Mouse (Mus musculus) heart, embryonic 11.5 days (tissue): ENCODE measurements around the gene Ndufs7. TPM values are rescaled to one million over a fixed set of nuclear protein-coding genes. Genes with fewer than 3 reads are reported as not detected.

Experiments used
- ATAC-seq: fragments of 200-750 bp; cut with Nextera tagmentation; replicated peaks from 2 replicates; pipeline ENCODE4 v1.8.0; 2017; ENCODE audit warnings: moderate library complexity; ENCODE audit not compliant: insufficient number of reproducible peaks, low FRiP score, low TSS enrichment
- H3K27ac ChIP-seq: fragments of 300-500 bp; sonication (generic); 2 replicates; pipeline ENCODE4 v1.5.1; 2014; ENCODE audit warnings: mild to moderate bottlenecking, low read depth, low read length
- H3K27me3 ChIP-seq: fragments of 300-500 bp; sonication (generic); 2 replicates; pipeline ENCODE4 v1.6.1; 2014; ENCODE audit warnings: mild to moderate bottlenecking, low read length, mixed read lengths; ENCODE audit not compliant: control insufficient read depth, insufficient read depth
- H3K36me3 ChIP-seq: fragments of 300-500 bp; sonication (generic); 2 replicates; pipeline ENCODE4 v1.6.1; 2014; ENCODE audit warnings: mild to moderate bottlenecking, low read length, moderate library complexity, mixed read lengths; ENCODE audit not compliant: control insufficient read depth, insufficient read depth
- H3K4me1 ChIP-seq: fragments of 300-500 bp; sonication (generic); 2 replicates; pipeline ENCODE4 v1.6.1; 2014; ENCODE audit warnings: low read length; ENCODE audit not compliant: control insufficient read depth, insufficient read depth
- H3K4me2 ChIP-seq: fragments of 300-500 bp; sonication (generic); 2 replicates; pipeline ENCODE4 v1.6.1; 2014; ENCODE audit warnings: mild to moderate bottlenecking, moderate library complexity
- H3K4me3 ChIP-seq: fragments of 300-500 bp; sonication (generic); 2 replicates; pipeline ENCODE4 v1.5.1; 2014; ENCODE audit warnings: low read depth, low read length
- H3K9ac ChIP-seq: fragments of 300-500 bp; sonication (generic); 2 replicates; pipeline ENCODE4 v1.6.1; 2014; ENCODE audit warnings: mild to moderate bottlenecking, low read depth, low read length, moderate library complexity
- H3K9me3 ChIP-seq: fragments of 300-500 bp; sonication (generic); replicated peaks from 2 replicates; pipeline ENCODE4 v1.6.1; 2016; ENCODE audit warnings: low read length; ENCODE audit not compliant: control insufficient read depth
- whole genome bisulfite sequencing: fragments of 180-500 bp; shearing (Covaris S2); extraction: QIAGEN DNeasy Blood & Tissue Kit; methylation state at CpG from one replicate; pipeline ENCODE4 v1.1.7; 2014; ENCODE audit not compliant: insufficient replicate concordance; 5-methylcytosine and 5-hydroxymethylcytosine counted together
- polyA plus RNA-seq: library from polyadenylated mRNA; unstranded; fragments of >200 nt; fragmentation: Nextera tagmentation; extraction: Ambion mirVana; gene quantifications from 2 replicates; pipeline ENCODE4 v1.2.1, GENCODE M21; 2014

The Ndufs7 gene
- polyA plus RNA-seq, 1 experiment from 2014 or later, result 499 TPM

DNA sequence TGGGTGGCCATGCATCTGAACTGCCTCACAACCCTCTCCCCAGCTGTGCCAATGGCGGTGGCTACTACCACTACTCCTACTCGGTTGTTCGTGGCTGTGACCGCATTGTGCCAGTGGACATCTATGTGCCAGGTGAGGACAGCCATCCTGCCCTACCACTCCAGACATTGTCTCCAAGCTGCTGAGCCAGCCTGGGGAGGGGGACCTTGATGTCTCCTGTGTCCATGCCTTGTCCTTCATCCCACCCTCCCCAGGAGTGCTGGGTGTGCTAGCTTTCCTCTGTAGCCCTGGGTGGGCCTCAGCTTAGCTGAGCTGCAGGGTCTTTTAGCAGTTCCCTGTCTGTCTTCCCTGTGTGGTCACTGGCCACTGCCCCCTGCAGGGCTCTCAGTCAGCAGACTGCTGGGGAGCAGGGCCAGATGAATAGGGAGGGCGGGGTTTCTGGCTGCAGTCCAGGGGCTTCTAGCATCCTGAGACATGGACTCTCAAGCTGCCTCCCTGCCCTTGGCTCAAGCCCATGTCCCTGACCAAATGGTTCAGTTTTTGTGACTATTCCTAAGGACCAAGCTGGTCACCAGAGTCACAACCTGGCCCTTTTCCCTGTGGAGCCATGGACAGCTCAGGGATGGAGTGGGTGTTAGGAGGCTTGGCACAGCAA, 7.1 kb downstream of the Ndufs7 start:
- H3K4me3 ChIP-seq, result no peak overlapping the region
- WGBS, result 82% methylated on average over 5 of the region's 5 CpGs
- no peaks in the 10 kb centered on the region for H3K9me3 ChIP-seq
- peaks cover 22% of the 10 kb centered on the region for H3K4me1 ChIP-seq
- no peak overlapping the region for H3K27ac ChIP-seq
- H3K4me2 ChIP-seq, result no peak overlapping the region
- H3K27me3 ChIP-seq, result no peaks in the 10 kb centered on the region
- 0 out of 2 replicates have a peak overlapping the region, but pooled peaks have one; percentile 1 for H3K9ac ChIP-seq
- H3K36me3 ChIP-seq, result peaks cover 43% of the 10 kb centered on the region
- ATAC-seq, result no peak

DNA sequence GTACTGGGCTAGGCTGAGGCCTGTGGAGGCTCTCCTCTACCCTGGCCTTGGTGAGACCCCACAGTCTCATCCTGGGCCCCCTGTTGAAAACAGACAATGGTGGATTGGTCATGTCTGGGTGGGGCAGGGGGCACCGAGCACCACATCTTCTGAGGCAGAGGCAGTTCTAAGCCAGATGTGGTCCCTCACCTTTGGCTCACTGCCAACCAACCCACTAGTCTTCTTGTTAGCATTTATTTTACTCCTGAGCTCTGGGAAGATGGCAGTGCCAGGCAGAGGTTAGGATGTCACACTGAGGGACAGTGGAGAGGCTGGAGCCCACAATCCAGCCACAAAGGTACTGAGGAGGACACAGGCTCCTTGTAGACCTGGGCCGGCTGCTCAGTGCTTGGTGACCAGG, 9.0 kb downstream of the Ndufs7 start:
- H3K9ac ChIP-seq, result 0 out of 2 replicates have a peak overlapping the region, but pooled peaks have one; percentile 28
- H3K4me3 ChIP-seq, result no peak overlapping the region
- H3K4me2 ChIP-seq, result no peak overlapping the region
- WGBS, result 74% methylated on average over 2 of the region's 2 CpGs
- H3K4me1 ChIP-seq, result peaks cover 26% of the 10 kb centered on the region
- H3K27ac ChIP-seq, result no peak overlapping the region
- no peaks in the 10 kb centered on the region for H3K27me3 ChIP-seq
- ATAC-seq, result no peak
- peaks cover 43% of the 10 kb centered on the region for H3K36me3 ChIP-seq
- H3K9me3 ChIP-seq, result no peaks in the 10 kb centered on the region

DNA sequence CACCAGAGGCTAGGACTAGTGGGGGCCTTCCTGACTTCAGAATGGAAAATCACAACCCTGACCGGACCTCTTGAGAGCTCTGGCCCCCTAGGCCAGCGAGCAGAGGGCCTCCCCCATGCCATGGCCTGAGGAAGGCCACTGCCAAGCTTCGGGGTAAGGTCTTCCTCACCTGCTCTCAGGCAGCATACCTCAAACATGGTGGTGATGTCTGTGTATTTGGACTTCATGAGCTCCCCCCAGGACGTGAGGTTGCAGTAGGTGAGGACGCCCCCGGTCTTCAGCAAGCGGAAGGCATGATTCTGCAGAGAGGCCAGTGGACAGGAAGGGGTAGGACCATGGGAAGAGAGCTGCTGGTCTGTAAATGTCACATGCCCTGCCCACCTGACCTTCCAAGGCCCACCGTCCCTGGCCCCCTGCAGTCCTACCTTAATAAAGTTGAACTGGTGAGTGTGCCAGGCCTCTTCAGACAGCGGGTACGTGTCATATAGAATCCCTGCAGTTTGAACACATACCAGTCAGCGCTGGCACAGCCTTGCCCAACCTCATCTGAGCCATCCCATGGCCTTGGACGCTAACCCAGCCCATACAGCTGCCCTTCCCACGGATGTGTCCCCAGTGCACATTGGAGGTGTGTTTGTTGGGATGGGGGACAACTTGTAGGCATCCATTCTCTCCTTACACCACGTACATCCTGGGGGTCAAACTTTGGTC, 10.0 kb downstream of the Ndufs7 start:
- Histone ChIP-seq H3K36me3 (peaks cover 38% of the 10 kb centered on the region), H3K4me3 (no peak overlapping the region)

DNA sequence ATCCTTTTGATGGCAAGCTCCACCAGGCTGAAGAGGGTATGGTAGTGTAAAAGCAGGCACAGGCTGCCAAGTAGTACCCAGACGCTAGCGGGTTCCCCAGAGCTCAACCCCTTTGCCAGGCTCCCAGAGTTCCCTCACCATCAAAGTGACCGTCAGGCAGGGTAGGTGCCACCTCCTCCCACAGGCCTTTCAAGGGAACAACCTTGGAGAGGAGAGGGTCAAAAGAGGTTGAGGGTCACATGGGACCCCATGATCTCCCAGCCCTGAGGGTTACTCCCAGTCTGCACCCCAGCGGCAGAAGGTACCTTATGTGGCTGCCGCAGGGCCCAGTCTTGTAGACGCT, 10.5 kb downstream of the Ndufs7 start:
- Histone ChIP-seq H3K4me3 (peak overlapping the region; percentile 58), H3K27me3 (no peaks in the 10 kb centered on the region), H3K9ac (peak overlapping the region; percentile 79; the same call in 1 of the 2 replicates), H3K27ac (peak overlapping the region; percentile 98; the same call in 1 of the 2 replicates), H3K36me3 (peaks cover 34% of the 10 kb centered on the region), H3K9me3 (no peaks in the 10 kb centered on the region), H3K4me1 (peaks cover 26% of the 10 kb centered on the region), H3K4me2 (peak overlapping the region; percentile 95)
- no peak for ATAC-seq
- WGBS, result 72% methylated on average over 6 of the region's 6 CpGs

More for the DNA sequence above, 10.0 kb downstream of the Ndufs7 start:
- no peak for ATAC-seq
- peak overlapping the region; percentile 95 for H3K4me2 ChIP-seq
- 83% methylated on average over 14 of the region's 14 CpGs for WGBS
- H3K4me1 ChIP-seq, result peaks cover 26% of the 10 kb centered on the region
- no peaks in the 10 kb centered on the region for H3K9me3 ChIP-seq
- H3K27ac ChIP-seq, result peak overlapping the region; percentile 98; the same call in 1 of the 2 replicates
- H3K27me3 ChIP-seq, result no peaks in the 10 kb centered on the region
- 0 out of 2 replicates have a peak overlapping the region, but pooled peaks have one; percentile 79 for H3K9ac ChIP-seq

DNA sequence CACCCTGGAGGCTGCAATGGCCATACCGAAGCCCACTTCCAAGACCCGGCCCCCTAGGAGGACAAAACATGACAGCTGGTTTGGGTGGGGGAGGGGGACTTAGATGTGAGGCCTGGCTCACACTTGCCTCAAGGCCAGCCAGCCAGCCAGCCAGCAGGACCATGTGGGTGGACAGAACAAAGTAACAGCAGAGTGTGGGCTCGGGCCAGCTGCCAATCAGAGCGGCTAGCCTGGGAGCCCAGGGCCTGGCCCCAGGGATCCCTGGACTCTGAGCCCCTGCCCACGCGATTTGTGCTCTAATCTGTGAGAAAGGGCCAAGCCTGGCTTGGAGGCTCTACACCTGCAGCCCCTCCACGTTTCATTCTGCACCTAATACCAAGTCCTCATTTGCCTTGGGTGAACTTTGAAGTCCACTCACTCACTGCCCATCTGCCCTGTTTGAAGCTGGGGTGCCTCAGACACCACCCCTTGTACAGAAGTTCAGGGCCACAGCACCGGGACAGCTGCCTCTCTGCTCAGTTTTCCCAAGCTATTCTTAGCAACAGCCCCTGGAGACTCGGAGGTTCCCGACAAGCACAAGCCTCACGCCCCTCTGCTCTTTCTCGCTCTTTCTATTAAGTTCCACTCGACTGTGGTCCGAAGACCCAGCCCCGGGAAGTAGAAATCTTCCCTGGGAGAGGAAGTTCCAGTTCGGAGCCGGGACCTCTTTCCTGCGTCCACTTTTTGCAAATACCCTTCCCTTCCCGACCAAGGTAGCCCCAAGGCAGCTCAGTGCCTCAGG, 11.1 kb downstream of the Ndufs7 start:
- Histone ChIP-seq H3K4me2 (peak overlapping the region; percentile 95), H3K4me1 (peaks cover 26% of the 10 kb centered on the region), H3K9ac (peak overlapping the region; percentile 79), H3K27ac (peak overlapping the region; percentile 98), H3K9me3 (no peaks in the 10 kb centered on the region), H3K4me3 (peak overlapping the region; percentile 58), H3K36me3 (peaks cover 28% of the 10 kb centered on the region), H3K27me3 (no peaks in the 10 kb centered on the region)
- no peak for ATAC-seq
- WGBS, result 4% methylated on average over 19 of the region's 19 CpGs

DNA sequence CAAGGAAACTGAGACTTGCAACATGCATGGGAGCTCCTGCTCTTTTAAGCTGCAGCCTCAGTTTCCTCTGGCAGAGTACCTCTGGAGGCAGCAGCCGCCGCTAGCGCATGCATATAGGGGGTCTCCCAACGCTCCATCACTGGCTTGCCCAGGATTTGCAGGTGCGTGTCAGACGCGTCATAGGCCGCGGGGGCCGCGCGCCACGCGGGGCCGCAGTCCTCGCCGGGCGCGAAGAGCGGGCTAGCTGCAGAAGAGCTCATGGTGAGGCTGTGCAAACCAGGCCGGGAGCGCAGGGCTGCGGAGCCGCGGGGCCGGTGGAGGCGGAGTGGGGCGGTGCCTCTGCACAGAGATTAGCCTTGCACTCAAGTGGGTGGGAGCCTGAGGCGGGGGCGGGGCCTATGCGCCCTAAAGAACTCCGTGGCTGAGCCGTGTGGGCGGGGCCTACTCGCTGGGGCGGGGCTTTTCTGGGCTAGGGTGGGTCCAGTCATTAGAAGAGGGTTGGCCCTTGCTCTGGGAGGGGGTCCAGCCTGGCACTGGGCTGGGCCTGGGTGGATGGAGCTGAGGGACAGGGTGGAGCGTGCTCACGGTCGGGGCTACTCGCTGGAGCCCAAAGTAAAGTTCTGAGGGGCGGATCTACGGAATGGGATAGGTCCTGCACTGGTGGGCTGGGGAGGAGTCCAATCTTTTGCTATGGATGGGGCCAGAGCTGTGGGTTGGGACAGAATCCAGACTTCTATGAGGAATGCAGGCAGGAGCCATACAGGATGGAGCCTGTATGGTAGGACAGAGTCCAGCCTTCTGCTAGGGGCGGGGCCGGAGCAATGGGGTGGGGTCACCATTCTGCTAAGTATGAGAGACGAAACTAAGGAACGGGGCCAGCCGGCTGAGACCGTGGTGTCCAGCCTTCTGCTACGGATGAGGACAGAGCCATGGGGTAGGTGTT, 12.0 kb downstream of the Ndufs7 start, which contains the start of the genes Gamt and Dazap1:
Gene Gamt (minus strand): TSS at position 371 of the 943 bp plus-strand sequence.
Gene Dazap1 (plus strand): TSS at position 845 of the 943 bp plus-strand sequence.
- Histone ChIP-seq H3K4me3 (peak within 1 kb of the TSS; percentile 58), H3K27me3 (no peaks in the 10 kb centered on the region), H3K4me1 (peaks cover 29% of the 10 kb centered on the region), H3K27ac (peak within 1 kb of the TSS; percentile 98), H3K9ac (peak within 1 kb of the TSS; percentile 79), H3K36me3 (peaks cover 19% of the 10 kb centered on the region), H3K4me2 (peak within 1 kb of the TSS; percentile 95), H3K9me3 (no peaks in the 10 kb centered on the region)
- ATAC-seq, result peak; percentile 84
- WGBS, result under 1% methylated on average over 48 of the region's 49 CpGs

DNA sequence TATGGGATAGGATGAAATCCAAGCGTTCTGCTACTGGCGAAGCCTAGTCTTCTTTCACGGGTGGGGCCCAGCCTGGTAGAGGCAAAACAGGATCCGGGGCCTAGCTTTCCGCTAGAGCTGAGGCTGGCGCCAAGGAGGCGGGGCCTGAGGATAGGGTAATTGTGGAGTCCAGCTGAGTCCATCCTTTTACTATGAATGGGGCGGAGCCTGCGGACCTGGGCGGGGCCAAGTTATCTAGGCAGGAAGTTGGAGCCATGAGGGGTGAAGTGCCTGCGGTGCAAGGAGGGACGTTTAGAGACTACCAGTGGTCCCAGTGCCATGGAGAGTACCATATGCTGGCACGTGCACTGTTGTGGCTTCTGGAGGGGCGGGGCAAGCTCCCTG, 12.7 kb downstream of the Ndufs7 start:
- under 1% methylated on average over 14 of the region's 14 CpGs for WGBS
- peak; percentile 71 for ATAC-seq
- peak overlapping the region; percentile 79 for H3K9ac ChIP-seq

More for the DNA sequence above, 12.7 kb downstream of the Ndufs7 start:
- peak overlapping the region; percentile 95 for H3K4me2 ChIP-seq
- no peaks in the 10 kb centered on the region for H3K27me3 ChIP-seq
- H3K4me3 ChIP-seq, result peak overlapping the region; percentile 58
- peaks cover 33% of the 10 kb centered on the region for H3K4me1 ChIP-seq
- H3K27ac ChIP-seq, result peak overlapping the region; percentile 98
- H3K36me3 ChIP-seq, result peaks cover 15% of the 10 kb centered on the region
- no peaks in the 10 kb centered on the region for H3K9me3 ChIP-seq
